14 mouse cellular contexts compared by ENCODE assay signal in genomic region chr10:11960327-11960922, GRCm38 (mm10).
DNase-seq lines count a peak whose midpoint lies in the region; ATAC-seq lines count a peak whose summit lies in the region.
"Had no signal": no experiment of that assay in that cellular context is flagged by ENCODE, and none has a peak within 500 bp of the region (broad histone marks: within the 10 kb centered on the region; RNA-seq: fewer than 3 reads in every experiment).

No protein-coding gene starts in this region.

- no peak overlapping the region for H3K4me3 ChIP-seq in hindbrain, embryonic 14.5 days (replicated peaks; ENCODE audit: low read length)
- H3K4me3 ChIP-seq in midbrain, embryonic 13.5 days (replicated peaks), result no peak overlapping the region
- H3K4me3 ChIP-seq in heart, embryonic 11.5 days (ENCODE audit: low read depth, low read length), result no peak overlapping the region
- H3K4me3 ChIP-seq: limb, embryonic 12.5 days had no signal

- H3K9me3 ChIP-seq in hindbrain, embryonic 14.5 days (ENCODE audit: control insufficient read depth, low read length), result no peaks in the 10 kb centered on the region
- H3K9me3 ChIP-seq in midbrain, embryonic 13.5 days, result no peaks in the 10 kb centered on the region
- H3K9me3 ChIP-seq in heart, embryonic 11.5 days (replicated peaks; ENCODE audit: control insufficient read depth, low read length), result no peaks in the 10 kb centered on the region; the same call in 1 of the 2 replicates
- H3K9me3 ChIP-seq: limb, embryonic 12.5 days had no signal

- H3K27ac ChIP-seq in hindbrain, embryonic 14.5 days, result peak overlapping the region; percentile 41; the same call in 1 of the 2 replicates
- H3K27ac ChIP-seq in midbrain, embryonic 13.5 days, result peak overlapping the region; percentile 25; the same call in 1 of the 2 replicates
- H3K27ac ChIP-seq in heart, embryonic 11.5 days (ENCODE audit: low read depth, low read length), result no peak overlapping the region
- H3K27ac ChIP-seq: limb, embryonic 12.5 days had no signal

- DNase-seq in frontal cortex, postnatal 25 days (ENCODE audit: low spot score in 2 of 2), result no peak
- DNase-seq in embryo, embryonic 11 days, result peak; percentile 20
- DNase-seq in hindbrain, embryonic 14.5 days (ENCODE audit: low spot score), result peak; percentile 35
- no peak for DNase-seq in kidney, postnatal 10 days
- no peak for DNase-seq in retina, embryonic 14.5 days (ENCODE audit: low spot score)
- DNase-seq: B cell, adult 2 months; heart, adult 18-20 months; lung, postnatal 10 days had no signal

- 18% methylated on average over 3 of the region's 3 CpGs for WGBS in hindbrain, embryonic 14.5 days
- 18% methylated on average over 3 of the region's 3 CpGs for WGBS in midbrain, embryonic 13.5 days
- WGBS in heart, embryonic 11.5 days (ENCODE audit: insufficient replicate concordance), result 39% methylated on average over 3 of the region's 3 CpGs

- no peaks in the 10 kb centered on the region for H3K27me3 ChIP-seq in hindbrain, embryonic 14.5 days (ENCODE audit: control insufficient read depth, insufficient read depth, low read length)
- no peaks in the 10 kb centered on the region for H3K27me3 ChIP-seq in midbrain, embryonic 13.5 days
- H3K27me3 ChIP-seq in heart, embryonic 11.5 days (ENCODE audit: control insufficient read depth, insufficient read depth, low read length), result no peaks in the 10 kb centered on the region
- H3K27me3 ChIP-seq: limb, embryonic 12.5 days; Patski had no signal

- ATAC-seq in frontal cortex, adult (ENCODE audit: low TSS enrichment), result peak; percentile 86
- peak; percentile 88 for ATAC-seq in hindbrain, embryonic 14.5 days (ENCODE audit: low FRiP score)
- peak; percentile 94 for ATAC-seq in midbrain, embryonic 13.5 days
- ATAC-seq in heart, embryonic 11.5 days (replicated peaks; ENCODE audit: insufficient number of reproducible peaks, low FRiP score, low TSS enrichment), result no peak
- ATAC-seq: inflammation-experienced regulatory T-cells, adult 6 months; Patski had no signal

- H3K36me3 ChIP-seq in hindbrain, embryonic 14.5 days (replicated peaks; ENCODE audit: control insufficient read depth, insufficient read depth), result no peaks in the 10 kb centered on the region
- H3K36me3 ChIP-seq in midbrain, embryonic 13.5 days, result no peaks in the 10 kb centered on the region
- H3K36me3 ChIP-seq in heart, embryonic 11.5 days (ENCODE audit: control insufficient read depth, insufficient read depth, low read length), result no peaks in the 10 kb centered on the region
- H3K36me3 ChIP-seq: limb, embryonic 12.5 days had no signal

- H3K9ac ChIP-seq in hindbrain, embryonic 14.5 days, result no peak overlapping the region
- no peak overlapping the region for H3K9ac ChIP-seq in midbrain, embryonic 13.5 days (replicated peaks)
- H3K9ac ChIP-seq in heart, embryonic 11.5 days (ENCODE audit: low read depth, low read length), result no peak overlapping the region
- H3K9ac ChIP-seq: limb, embryonic 12.5 days had no signal

- no peak overlapping the region for H3K4me2 ChIP-seq in hindbrain, embryonic 14.5 days (replicated peaks)
- H3K4me2 ChIP-seq in midbrain, embryonic 13.5 days (replicated peaks), result no peak overlapping the region
- H3K4me2 ChIP-seq in heart, embryonic 11.5 days, result no peak overlapping the region
- H3K4me2 ChIP-seq: limb, embryonic 12.5 days had no signal

- 0 out of 2 replicates have a peak, but pooled peaks cover 4% of the 10 kb centered on the region for H3K4me1 ChIP-seq in hindbrain, embryonic 14.5 days (replicated peaks; ENCODE audit: control insufficient read depth, insufficient read depth, low read length)
- H3K4me1 ChIP-seq in midbrain, embryonic 13.5 days (replicated peaks), result peaks cover 5% of the 10 kb centered on the region
- no peaks in the 10 kb centered on the region for H3K4me1 ChIP-seq in heart, embryonic 11.5 days (ENCODE audit: control insufficient read depth, insufficient read depth, low read length)
- H3K4me1 ChIP-seq: limb, embryonic 12.5 days had no signal

Comparison
In these comparisons a context has a peak if more than half of its experiments do, and no peak if none do; other contexts are left out.
1. DNase-seq: peak in embryo, embryonic 11 days (single experiment) and hindbrain, embryonic 14.5 days (single experiment); none in frontal cortex, postnatal 25 days (0 of 2), kidney, postnatal 10 days (single experiment) and retina, embryonic 14.5 days (single experiment).